Mouse (Mus musculus) layer of hippocampus, adult 9-11 months (tissue): ENCODE data around the gene Sdk1.

Experiments used
- DNase-seq: peaks from one replicate; pipeline ENCODE4 v3.0.0; 2022

Sdk1 gene

DNA sequence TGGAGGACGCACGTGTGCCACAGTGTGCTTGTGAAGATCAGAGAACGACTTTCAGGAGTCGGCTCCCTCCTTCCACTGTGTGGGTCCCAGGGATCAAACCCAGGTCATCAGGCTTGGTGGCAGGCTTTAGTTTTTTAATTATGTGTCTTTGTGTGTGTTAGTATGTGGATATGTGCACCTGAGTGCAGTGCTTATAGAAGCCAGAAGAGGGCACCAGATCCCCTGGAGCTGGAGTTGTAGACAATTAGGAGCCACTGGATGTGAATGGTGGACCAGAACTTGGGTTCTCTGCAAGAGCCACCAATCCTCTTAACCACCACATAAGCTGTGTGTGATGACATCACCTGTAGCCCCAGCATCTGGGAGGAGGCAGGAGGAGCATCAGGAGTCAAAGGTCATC is 909.5 kb downstream of the Sdk1 start:
- no peak for DNase-seq

DNA sequence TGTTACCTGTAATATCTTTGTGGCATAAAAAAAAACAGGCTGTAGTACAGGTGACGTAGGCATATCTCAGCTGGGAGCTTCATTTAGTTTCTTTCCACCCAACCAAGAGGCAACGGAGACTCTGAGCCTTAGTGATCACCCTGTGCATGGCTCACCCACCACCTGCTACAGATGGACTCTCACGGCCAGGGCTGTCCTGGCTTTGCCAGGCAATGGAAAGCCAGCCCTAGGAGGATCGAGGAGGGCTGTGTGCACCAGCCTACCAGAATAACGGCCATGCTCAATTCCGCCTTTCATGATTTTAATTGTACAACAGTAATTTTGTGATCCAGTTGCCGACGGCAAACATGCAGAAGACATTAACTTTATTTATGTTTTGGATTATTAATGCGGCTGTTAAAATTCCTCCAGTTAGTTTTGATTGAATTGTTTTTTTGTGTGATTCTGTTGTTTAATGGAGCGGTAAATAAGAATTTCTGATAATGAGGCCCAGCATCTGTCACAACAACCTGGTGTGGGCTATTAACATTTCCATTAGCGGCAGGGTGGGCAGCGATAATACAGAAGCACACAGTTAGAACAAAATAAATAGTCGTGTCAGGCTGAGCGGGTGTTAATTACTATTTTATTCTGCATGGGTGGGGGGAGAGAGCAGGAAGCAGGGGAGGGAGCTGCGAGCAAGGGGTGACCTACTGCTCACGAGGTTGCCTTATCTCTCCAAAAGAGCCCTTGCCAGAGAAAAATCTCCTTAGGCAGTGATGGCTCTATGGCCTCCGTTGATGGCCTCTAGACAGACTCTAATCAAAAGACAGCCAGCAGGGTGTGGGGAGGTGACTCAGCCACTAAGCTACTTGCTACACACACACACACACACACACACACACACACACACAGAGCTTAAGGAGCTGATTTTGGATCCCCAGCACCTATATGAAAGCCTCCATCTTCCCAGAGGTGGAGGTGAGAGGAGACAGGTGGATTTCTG is 915.9 kb downstream of the Sdk1 start:
- no peak for DNase-seq

GRCm38 (mm10) chr5:142163483-142163882 is 922.2 kb downstream of the Sdk1 start:
- no peak for DNase-seq

DNA sequence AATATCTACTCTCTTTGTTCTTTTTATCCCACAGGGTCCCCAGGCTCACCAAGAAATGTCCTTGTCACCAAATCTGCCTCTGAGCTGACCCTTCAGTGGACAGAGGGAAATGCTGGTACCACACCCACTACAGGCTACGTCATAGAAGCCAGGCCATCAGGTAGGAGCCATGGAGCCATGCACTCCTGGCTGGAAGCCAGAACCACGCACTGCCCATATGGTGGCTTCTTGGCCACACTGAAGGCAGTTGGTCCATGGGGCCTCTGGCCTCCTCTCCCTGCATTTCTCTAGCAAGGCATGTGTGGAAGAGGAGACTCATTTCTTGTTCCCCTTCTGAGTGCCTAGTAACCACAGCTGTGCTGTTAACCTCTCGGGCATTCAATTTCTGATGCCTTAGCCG is 932.3 kb downstream of the Sdk1 start:
- no peak for DNase-seq

DNA sequence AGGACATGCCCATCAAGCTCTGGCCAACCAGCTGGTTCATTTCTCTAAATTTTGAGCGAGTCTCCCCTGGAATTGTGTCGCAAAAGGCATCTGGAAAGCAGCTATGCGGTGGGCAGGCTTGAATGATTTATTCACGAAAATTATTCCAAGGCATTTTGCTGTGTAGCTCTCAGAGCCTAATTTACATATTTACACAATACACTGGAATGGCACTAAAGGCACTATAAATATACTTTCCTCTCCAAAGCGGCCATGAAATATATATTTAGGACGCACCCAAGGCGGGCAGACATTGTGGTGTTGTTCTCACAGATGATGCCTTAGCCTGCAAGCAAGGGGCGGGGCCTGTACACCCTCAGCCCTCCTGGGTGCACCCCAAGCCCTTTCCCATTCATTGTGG is 936.9 kb downstream of the Sdk1 start:
- DNase-seq = peak; percentile 18

DNA sequence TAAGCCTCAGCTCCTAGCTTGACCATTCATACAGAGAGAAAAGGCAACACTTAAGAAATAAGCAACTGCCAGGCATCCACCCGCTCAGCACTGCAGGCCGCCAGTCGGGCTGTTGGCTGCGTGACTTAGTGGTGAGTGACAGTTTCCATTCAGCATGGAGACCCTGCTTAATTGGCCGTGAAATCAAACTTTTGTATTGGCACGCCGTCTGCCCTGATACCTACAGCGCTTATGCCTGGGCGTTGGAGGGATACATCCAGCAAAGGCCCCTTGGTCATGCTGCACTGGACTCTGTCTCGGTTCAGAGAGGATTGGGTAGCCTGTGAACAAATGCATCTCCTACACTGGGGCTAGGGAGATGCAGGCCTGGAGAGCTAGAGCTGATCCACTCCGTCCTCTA is 938.0 kb downstream of the Sdk1 start:
- DNase-seq = no peak

GRCm38 (mm10) chr5:142181862-142182261 is 940.6 kb downstream of the Sdk1 start:
- no peak for DNase-seq

- no peak for DNase-seq
Measured at GRCm38 (mm10) chr5:142188765-142189164, 947.5 kb downstream of the Sdk1 start.

DNA sequence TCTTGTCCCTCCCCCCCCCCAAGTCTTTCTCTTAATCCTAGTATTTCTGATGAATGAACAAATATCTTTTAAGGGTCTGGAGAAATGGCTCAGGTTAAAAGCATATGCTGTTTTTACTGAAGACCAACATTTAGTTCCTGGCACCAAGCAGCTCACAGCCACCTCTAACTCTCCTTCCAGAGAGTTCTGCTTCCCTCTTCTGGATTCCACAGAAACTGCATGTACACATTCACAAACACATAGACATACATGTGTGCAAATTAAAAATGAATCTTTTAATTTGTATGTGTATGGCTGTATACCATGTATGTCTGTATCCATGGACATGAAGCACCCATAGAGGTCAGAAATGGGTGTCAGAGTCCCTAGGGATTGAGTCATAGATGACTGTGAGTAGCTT is 968.6 kb downstream of the Sdk1 start:
- DNase-seq = no peak

GRCm38 (mm10) chr5:142212252-142212651 is 971.0 kb downstream of the Sdk1 start:
- no peak for DNase-seq

- DNase-seq = peak; percentile 77
Measured at GRCm38 (mm10) chr5:142215981-142216380, 974.7 kb downstream of the Sdk1 start.

DNA sequence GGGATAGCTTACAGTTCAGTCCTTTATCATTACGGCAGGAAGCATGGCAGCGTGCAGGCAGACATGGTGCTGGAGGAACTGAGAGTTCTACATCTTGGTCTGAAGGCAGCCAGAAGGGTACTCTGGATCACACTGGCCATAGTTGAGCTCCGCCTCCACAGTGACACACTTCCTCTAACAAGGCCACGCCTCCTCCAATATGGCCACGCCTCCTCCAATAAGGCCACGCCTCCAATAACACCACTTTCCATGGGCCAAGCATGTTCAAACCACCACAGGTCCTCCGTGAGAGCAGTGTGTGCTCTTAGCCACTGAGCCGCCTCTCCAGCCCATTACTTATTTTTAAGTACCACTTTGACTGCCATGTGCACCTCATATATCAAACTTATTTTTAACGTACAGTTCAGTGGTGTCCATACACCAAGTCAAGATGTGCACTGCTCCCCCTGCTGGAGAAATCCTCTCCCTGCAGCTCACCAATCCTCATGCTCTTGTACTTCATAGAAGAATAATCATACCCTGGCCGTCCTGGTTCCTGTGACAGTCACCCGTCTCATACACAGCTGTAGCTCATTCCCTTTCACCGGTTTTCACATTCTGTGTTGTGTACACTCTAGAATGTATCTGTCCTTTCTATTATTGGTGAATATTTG is 979.7 kb downstream of the Sdk1 start:
- no peak for DNase-seq

GRCm38 (mm10) chr5:142228957-142229810 is 987.9 kb downstream of the Sdk1 start:
- DNase-seq = no peak

- DNase-seq = no peak
Measured at GRCm38 (mm10) chr5:142229811-142230205, 988.5 kb downstream of the Sdk1 start.

DNA sequence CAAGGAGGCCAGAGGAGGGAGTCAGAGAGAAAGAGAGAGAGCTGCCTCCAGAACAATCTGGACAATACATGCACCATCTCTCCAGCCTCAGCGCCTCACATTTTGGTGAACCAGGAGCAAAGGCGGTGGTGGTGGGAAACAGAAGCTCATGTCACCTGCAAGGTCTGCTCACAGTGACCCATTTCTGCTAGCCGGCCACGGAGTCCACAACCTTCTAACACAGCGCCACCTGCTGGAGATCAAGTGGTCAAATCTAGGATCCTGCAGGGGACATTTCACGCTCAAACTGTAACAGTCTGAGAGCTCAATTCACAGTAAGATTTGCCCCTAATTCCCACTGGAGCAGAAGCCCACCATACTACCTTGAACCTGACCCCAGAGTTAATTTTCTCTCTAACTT is 999.0 kb downstream of the Sdk1 start:
- no peak for DNase-seq

- no peak for DNase-seq
Measured at GRCm38 (mm10) chr5:142242597-142242996, 1001.3 kb downstream of the Sdk1 start.

DNA sequence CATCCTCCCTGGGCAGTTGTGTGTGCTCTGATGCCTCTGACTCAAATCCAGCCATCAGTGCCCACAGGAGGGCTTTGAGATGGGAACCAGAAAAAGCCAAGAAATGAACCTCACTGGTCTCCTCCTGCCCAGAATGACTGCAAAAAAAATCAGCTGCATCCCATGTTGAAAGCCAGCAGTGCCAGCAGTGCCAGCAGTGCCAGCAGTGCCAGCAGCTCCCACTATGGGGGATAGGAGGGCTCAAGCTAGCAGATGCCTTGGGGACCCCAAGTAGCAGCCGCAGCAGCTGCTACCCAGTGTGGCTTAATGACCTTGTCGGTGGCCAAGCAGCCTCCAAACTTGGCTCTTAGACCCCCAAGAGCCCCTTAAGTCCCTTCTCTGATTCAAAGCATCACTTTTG is 1001.8 kb downstream of the Sdk1 start:
- DNase-seq = no peak

DNA sequence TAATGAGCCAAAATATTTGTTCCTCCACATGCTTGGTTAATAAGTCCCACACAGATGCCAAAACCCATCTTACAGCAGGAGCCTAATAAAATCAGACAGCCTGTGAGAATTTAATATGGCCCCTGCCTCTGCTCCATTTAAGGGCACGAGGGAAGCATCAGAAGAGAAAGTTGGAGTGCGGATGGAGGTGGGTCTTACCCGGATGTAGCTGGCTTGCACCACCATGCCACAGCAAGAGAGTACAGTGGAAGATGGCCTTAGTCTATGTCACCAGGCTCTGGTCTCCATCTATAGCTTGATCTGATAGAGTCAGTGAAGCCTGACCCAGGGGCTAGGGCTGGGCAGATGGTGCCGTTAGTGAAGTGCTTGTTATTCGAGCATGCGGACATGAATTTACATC is 1014.9 kb downstream of the Sdk1 start:
- DNase-seq = no peak

GRCm38 (mm10) chr5:142258716-142259115 is 1017.4 kb downstream of the Sdk1 start:
- DNase-seq = no peak

- DNase-seq = no peak
Measured at GRCm38 (mm10) chr5:142262060-142262459, 1020.8 kb downstream of the Sdk1 start.
